Mouse (Mus musculus): ENCODE measurements at regions not wholly inside any gene's neighbourhood (a gene's known extent, or its start where the extent isn't known, plus 50 kb on each side); places are given as distances from the start of the nearest gene placed in this dataset.

- TF ChIP-seq CTCF (IDR thresholded peaks at IDR 0.05) = no peak
- no peak for TF ChIP-seq EP300 (IDR thresholded peaks at IDR 0.05)
Measured at GRCm38 (mm10) chr15:86852161-86852870, 638.1 kb downstream of the Tbc1d22a start.

All from lung, postnatal 0 days (tissue).